Mouse (Mus musculus) C2C12 (cell line): Measurements from ENCODE around the gene Fblim1. TPM values are rescaled to one million over a fixed set of nuclear protein-coding genes. Genes with fewer than 3 reads are reported as not detected.
"Not testable (repeated sequence)": the region's sequence is repeated elsewhere in the genome, so short reads cannot be mapped to it uniquely, and the experiment has no call there.

Experiments used
- H3K27me3 ChIP-seq: one replicate; pipeline ENCODE4 v1.6.1; 2011; ENCODE audit not compliant: control insufficient read depth, insufficient read depth, insufficient read length
- H3K36me3 ChIP-seq: one replicate; pipeline ENCODE4 v1.6.1; 2011; ENCODE audit not compliant: control insufficient read depth, insufficient read depth
- H3K4me3 ChIP-seq: one replicate; pipeline ENCODE4 v1.5.1; 2011; ENCODE audit warnings: mild to moderate bottlenecking, control low read depth; ENCODE audit not compliant: poor library complexity, insufficient read depth, severe bottlenecking
- H3K79me2 ChIP-seq: one replicate; pipeline ENCODE4 v1.6.1; 2011; ENCODE audit not compliant: control insufficient read depth, insufficient read depth
- H3K79me3 ChIP-seq: one replicate; pipeline ENCODE4 v1.6.1; 2011; ENCODE audit warnings: low read depth, control low read depth
- H3ac ChIP-seq: one replicate; pipeline ENCODE3; 2011; ENCODE audit warnings: low read depth; ENCODE audit not compliant: control insufficient read depth, insufficient read length
- CEBPB ChIP-seq: IDR thresholded peaks from one replicate; pipeline ENCODE4 v1.6.1; 2011; ENCODE audit warnings: low read depth, mild to moderate bottlenecking, control low read depth, moderate library complexity
- CTCF ChIP-seq: IDR thresholded peaks from one replicate; pipeline ENCODE4 v1.5.1; 2011; ENCODE audit not compliant: control insufficient read depth, insufficient read depth, insufficient read length
- FOSL1 ChIP-seq: IDR thresholded peaks from one replicate; pipeline ENCODE4 v1.8.0; 2011; ENCODE audit warnings: mild to moderate bottlenecking, low read length; ENCODE audit not compliant: poor library complexity, insufficient read depth, severe bottlenecking
- MAX ChIP-seq: IDR thresholded peaks from one replicate; pipeline ENCODE4 v1.6.1; 2011; ENCODE audit warnings: mild to moderate bottlenecking, control low read depth
- MYOD1 ChIP-seq: IDR thresholded peaks from one replicate; pipeline ENCODE4 v1.6.1; 2011; ENCODE audit warnings: low read depth; ENCODE audit not compliant: control insufficient read depth, insufficient read length
- MYOG ChIP-seq: IDR thresholded peaks from one replicate; pipeline ENCODE4 v1.6.1; 2011; ENCODE audit not compliant: control insufficient read depth, insufficient read length; ENCODE audit errors: extremely low read depth
- USF1 ChIP-seq: IDR thresholded peaks from one replicate; pipeline ENCODE4 v1.6.1; 2011; ENCODE audit warnings: low read depth, mild to moderate bottlenecking, control low read depth, moderate library complexity
- polyA plus RNA-seq: library from polyadenylated mRNA; unstranded; fragments of >200 nt; fragmentation: generic; extraction: Trizol; gene quantifications from one replicate; pipeline ENCODE4 v1.2.1, GENCODE M21; 2012; ENCODE audit warnings: missing spikeins

Gene Fblim1
- polyA plus RNA-seq, 1 experiment: 49.8 TPM

DNA sequence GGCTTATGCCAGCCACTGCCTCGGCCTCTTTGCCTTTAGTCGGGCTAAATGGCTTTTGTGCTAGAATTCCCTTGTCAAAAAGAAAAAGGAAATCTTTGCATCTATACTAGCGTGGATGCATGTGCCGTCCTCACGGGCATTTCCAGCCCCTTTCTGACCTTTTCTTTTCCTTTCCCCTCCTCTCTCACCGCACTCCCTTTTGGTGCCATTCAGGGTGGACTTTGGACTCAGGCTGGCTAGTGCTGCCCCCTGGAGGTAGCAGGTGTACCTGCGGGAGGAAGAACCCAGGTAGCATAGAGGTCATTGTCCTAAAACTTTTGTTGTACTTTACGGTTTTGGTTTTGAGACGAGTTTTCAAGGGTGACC lies 46.0 kb downstream of the Fblim1 start:
- Histone ChIP-seq H3ac (peak overlapping the region; percentile 64), H3K27me3 (no peaks in the 10 kb centered on the region), H3K36me3 (no peaks in the 10 kb centered on the region), H3K79me3 (no peaks in the 10 kb centered on the region), H3K4me3 (peak overlapping the region; percentile 25), H3K79me2 (no peaks in the 10 kb centered on the region)
- TF ChIP-seq FOSL1: no peak
- TF ChIP-seq USF1: no peak
- no peak for TF ChIP-seq MYOD1
- no peak for TF ChIP-seq MYOG
- no peak for TF ChIP-seq CTCF
- TF ChIP-seq CEBPB: no peak
- no peak for TF ChIP-seq MAX

DNA sequence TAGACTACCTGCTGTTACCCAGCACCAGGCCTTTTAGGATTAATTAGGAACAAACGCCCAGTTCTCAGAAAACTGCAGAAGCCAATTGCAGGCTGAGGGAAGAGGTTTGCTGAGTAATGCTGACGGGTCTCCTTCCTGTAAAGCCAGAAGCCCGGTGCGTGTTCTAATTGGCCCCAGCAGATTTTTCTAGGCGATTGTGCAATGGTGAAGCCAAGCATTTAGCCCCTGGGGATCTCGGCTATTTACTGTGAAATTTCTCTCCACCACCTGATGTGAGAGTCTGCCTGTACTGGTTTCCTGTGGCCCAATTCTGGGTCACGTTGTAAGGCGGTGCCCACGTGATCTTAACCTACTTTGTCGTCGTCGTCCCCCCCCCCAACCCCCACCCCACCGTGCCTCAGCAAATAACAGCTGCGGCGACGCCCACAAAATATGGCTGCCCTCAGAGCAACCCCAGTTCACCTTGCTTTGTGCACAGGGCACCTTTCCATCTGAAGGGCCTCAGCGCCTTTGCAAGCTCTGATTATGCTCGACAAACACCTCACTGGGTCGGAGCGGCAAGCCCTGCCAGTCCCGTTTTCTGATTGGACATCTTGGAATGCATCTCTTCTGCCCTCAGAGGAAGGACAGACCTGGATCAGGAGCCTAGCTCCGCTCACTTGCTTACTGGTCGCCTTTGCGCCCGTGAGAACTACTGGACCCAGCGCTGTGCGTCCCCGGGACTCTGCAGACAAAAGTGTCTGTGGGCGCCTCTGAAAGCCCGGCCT lies 46.6 kb downstream of the Fblim1 start:
- H3K79me2 ChIP-seq: no peaks in the 10 kb centered on the region

GRCm38 (mm10) chr4:141558658-141559057 lies 47.2 kb downstream of the Fblim1 start:
- no peak for TF ChIP-seq MAX
- TF ChIP-seq CTCF: no peak
- TF ChIP-seq MYOD1: no peak
- no peak for TF ChIP-seq MYOG
- TF ChIP-seq FOSL1: no peak
- no peak for TF ChIP-seq CEBPB
- no peak for TF ChIP-seq USF1
- Histone ChIP-seq H3ac (peak overlapping the region; percentile 56), H3K36me3 (no peaks in the 10 kb centered on the region), H3K27me3 (no peaks in the 10 kb centered on the region), H3K79me3 (no peaks in the 10 kb centered on the region), H3K79me2 (no peaks in the 10 kb centered on the region), H3K4me3 (no peak overlapping the region)

More for the DNA sequence above, 46.6 kb downstream of the Fblim1 start:
- no peaks in the 10 kb centered on the region for H3K79me3 ChIP-seq
- peak overlapping the region; percentile 25 for H3K4me3 ChIP-seq
- H3K27me3 ChIP-seq: no peaks in the 10 kb centered on the region
- peak overlapping the region; percentile 64 for H3ac ChIP-seq
- peak; percentile 37 for TF ChIP-seq MYOD1
- TF ChIP-seq USF1: peak; percentile 90
- no peak for TF ChIP-seq FOSL1
- TF ChIP-seq CEBPB: peak; percentile 100
- H3K36me3 ChIP-seq: no peaks in the 10 kb centered on the region

GRCm38 (mm10) chr4:141556163-141556562 lies 49.7 kb downstream of the Fblim1 start:
- H3K27me3 ChIP-seq, H3K36me3 ChIP-seq, H3K79me2 ChIP-seq, H3K79me3 ChIP-seq, H3K4me3 ChIP-seq, H3ac ChIP-seq: not testable (repeated sequence)

- H3K36me3 ChIP-seq: not testable (repeated sequence)
Observed at GRCm38 (mm10) chr4:141554255-141554865, 51.5 kb downstream of the Fblim1 start.

GRCm38 (mm10) chr4:141552484-141552883 lies 53.4 kb downstream of the Fblim1 start:
- TF ChIP-seq MAX (no peak), FOSL1 (no peak), MYOD1 (no peak), CTCF (no peak), MYOG (no peak), USF1 (no peak), CEBPB (no peak)
- Histone ChIP-seq H3K36me3 (no peaks in the 10 kb centered on the region), H3K79me2 (no peaks in the 10 kb centered on the region), H3ac (no peak overlapping the region), H3K4me3 (no peak overlapping the region), H3K27me3 (no peaks in the 10 kb centered on the region), H3K79me3 (no peaks in the 10 kb centered on the region)

More at GRCm38 (mm10) chr4:141554255-141554865, 51.5 kb downstream of the Fblim1 start:
- not testable (repeated sequence) for H3K79me2 ChIP-seq, H3K27me3 ChIP-seq, H3K4me3 ChIP-seq, H3K79me3 ChIP-seq, H3ac ChIP-seq
